Mouse (Mus musculus) kidney, embryonic 16.5 days (tissue): Measurements from ENCODE around the gene Opn1sw. TPM values are rescaled to one million over a fixed set of nuclear protein-coding genes. Genes with fewer than 3 reads are reported as not detected.

ENCODE experiments used
- ATAC-seq: fragments of 200-750 bp; cut with Nextera tagmentation; 2 replicates; pipeline ENCODE4 v1.8.0; 2017; ENCODE audit warnings: moderate TSS enrichment; ENCODE audit not compliant: low FRiP score, low TSS enrichment
- H3K27ac ChIP-seq: fragments of 300-500 bp; sonication (generic); 2 replicates; pipeline ENCODE4 v1.5.1; 2014; ENCODE audit warnings: low read length
- H3K27me3 ChIP-seq: fragments of 300-500 bp; sonication (generic); 2 replicates; pipeline ENCODE4 v1.6.1; 2014; ENCODE audit warnings: low read length, control low read depth, mixed read lengths; ENCODE audit not compliant: insufficient read depth
- H3K36me3 ChIP-seq: fragments of 300-500 bp; sonication (generic); 2 replicates; pipeline ENCODE4 v1.6.1; 2014; ENCODE audit warnings: low read length, control low read depth, mixed read lengths; ENCODE audit not compliant: insufficient read depth
- H3K4me1 ChIP-seq: fragments of 300-500 bp; sonication (generic); 2 replicates; pipeline ENCODE4 v1.6.1; 2014; ENCODE audit warnings: low read length, control low read depth, mixed read lengths; ENCODE audit not compliant: insufficient read depth
- H3K4me2 ChIP-seq: fragments of 300-500 bp; sonication (generic); replicated peaks from 2 replicates; pipeline ENCODE4 v1.6.1; 2014; ENCODE audit warnings: low read depth, low read length
- H3K4me3 ChIP-seq: fragments of 300-500 bp; sonication (generic); 2 replicates; pipeline ENCODE4 v1.5.1; 2014; ENCODE audit warnings: mild to moderate bottlenecking, low read length
- H3K9ac ChIP-seq: fragments of 300-500 bp; sonication (generic); replicated peaks from 2 replicates; pipeline ENCODE4 v1.6.1; 2014; ENCODE audit warnings: low read length
- H3K9me3 ChIP-seq: fragments of 300-500 bp; sonication (generic); 2 replicates; pipeline ENCODE4 v1.6.1; 2016; ENCODE audit warnings: low read length, control low read depth
- WGBS: fragments of 180-500 bp; shearing (Covaris S2); extraction: QIAGEN DNeasy Blood & Tissue Kit; methylation state at CpG from one replicate; pipeline ENCODE4 v1.1.7; 2014; 5-methylcytosine and 5-hydroxymethylcytosine counted together
- polyA plus RNA-seq: library from polyadenylated mRNA; unstranded; fragments of >200 nt; fragmentation: Nextera tagmentation; extraction: Ambion mirVana; gene quantifications from 2 replicates; pipeline ENCODE4 v1.2.1, GENCODE M21; 2015

Gene Opn1sw
- polyA plus RNA-seq: 0.44 and 0.79 TPM in 2 replicates

GRCm38 (mm10) chr6:29388052-29388518, at the start of gene Opn1sw:
Gene Opn1sw, minus strand, starts transcription at chr6:29388468.
- ATAC-seq: peak; percentile 86
- H3K4me2 ChIP-seq: peak within 1 kb of the TSS; percentile 45
- H3K36me3 ChIP-seq: no peaks in the 10 kb centered on the region
- H3K27me3 ChIP-seq: no peaks in the 10 kb centered on the region; the same call in 1 of the 2 replicates
- H3K9me3 ChIP-seq: no peaks in the 10 kb centered on the region
- WGBS: 1% methylated on average over 12 of the region's 12 CpGs
- peak within 1 kb of the TSS; percentile 44 for H3K9ac ChIP-seq
- peaks cover 7% of the 10 kb centered on the region for H3K4me1 ChIP-seq
- peak within 1 kb of the TSS; percentile 39 for H3K4me3 ChIP-seq
- peak within 1 kb of the TSS; percentile 15 for H3K27ac ChIP-seq

GRCm38 (mm10) chr6:29436461-29436934, 48.2 kb upstream of the Opn1sw start:
- peaks cover 24% of the 10 kb centered on the region; the same call in 1 of the 2 replicates for H3K27me3 ChIP-seq
- peak overlapping the region; percentile 39 for H3K9ac ChIP-seq
- WGBS: 10% methylated on average over 11 of the region's 11 CpGs
- no peaks in the 10 kb centered on the region for H3K9me3 ChIP-seq
- H3K27ac ChIP-seq: peak overlapping the region; percentile 88
- peak overlapping the region; percentile 61; the same call in 1 of the 2 replicates for H3K4me3 ChIP-seq
- 0 out of 2 replicates have a peak, but pooled peaks have one; percentile 16 for ATAC-seq
- H3K36me3 ChIP-seq: 0 out of 2 replicates have a peak, but pooled peaks cover 7% of the 10 kb centered on the region
- peaks cover 47% of the 10 kb centered on the region for H3K4me1 ChIP-seq
- peak overlapping the region; percentile 89 for H3K4me2 ChIP-seq

GRCm38 (mm10) chr6:29435940-29436451, 47.7 kb upstream of the Opn1sw start:
- under 1% methylated on average over 6 of the region's 6 CpGs for WGBS
- Histone ChIP-seq H3K36me3 (0 out of 2 replicates have a peak, but pooled peaks cover 7% of the 10 kb centered on the region), H3K4me3 (peak overlapping the region; percentile 61), H3K27ac (peak overlapping the region; percentile 88), H3K9me3 (no peaks in the 10 kb centered on the region), H3K4me2 (peak overlapping the region; percentile 89), H3K27me3 (peaks cover 25% of the 10 kb centered on the region; the same call in 1 of the 2 replicates), H3K9ac (peak overlapping the region; percentile 39), H3K4me1 (peaks cover 47% of the 10 kb centered on the region)
- peak; percentile 67 for ATAC-seq

- 6% methylated on average over 12 of the region's 13 CpGs for WGBS
- H3K27ac ChIP-seq: peak overlapping the region; percentile 88
- H3K9ac ChIP-seq: peak overlapping the region; percentile 39; the same call in 1 of the 2 replicates
- peaks cover 47% of the 10 kb centered on the region for H3K4me1 ChIP-seq
- H3K27me3 ChIP-seq: peaks cover 25% of the 10 kb centered on the region; the same call in 1 of the 2 replicates
- peak overlapping the region; percentile 89 for H3K4me2 ChIP-seq
- ATAC-seq: peak; percentile 52
- H3K4me3 ChIP-seq: peak overlapping the region; percentile 61
- H3K9me3 ChIP-seq: no peaks in the 10 kb centered on the region
- H3K36me3 ChIP-seq: no peaks in the 10 kb centered on the region
Observed at GRCm38 (mm10) chr6:29434911-29435691, 46.8 kb upstream of the Opn1sw start.

- 7% methylated on average over 27 of the region's 27 CpGs for WGBS
- ATAC-seq: peak; percentile 1; the same call in 1 of the 2 replicates
- peak overlapping the region; percentile 49 for H3K27ac ChIP-seq
- peaks cover 25% of the 10 kb centered on the region; the same call in 1 of the 2 replicates for H3K27me3 ChIP-seq
- peaks cover 47% of the 10 kb centered on the region for H3K4me1 ChIP-seq
- peak overlapping the region; percentile 61 for H3K4me3 ChIP-seq
- H3K36me3 ChIP-seq: no peaks in the 10 kb centered on the region
- H3K9me3 ChIP-seq: no peaks in the 10 kb centered on the region
- peak overlapping the region; percentile 69 for H3K9ac ChIP-seq
- H3K4me2 ChIP-seq: peak overlapping the region; percentile 89
Observed at GRCm38 (mm10) chr6:29433804-29434795, 45.8 kb upstream of the Opn1sw start.

GRCm38 (mm10) chr6:29433038-29433803, 45.0 kb upstream of the Opn1sw start, which contains the start of gene Flnc:
Gene Flnc, plus strand, starts transcription at chr6:29433256.
- Histone ChIP-seq H3K36me3 (no peaks in the 10 kb centered on the region), H3K27me3 (peaks cover 25% of the 10 kb centered on the region; the same call in 1 of the 2 replicates), H3K9ac (peak within 1 kb of the TSS; percentile 69), H3K27ac (no peak within 1 kb of the TSS), H3K4me2 (peak within 1 kb of the TSS; percentile 89), H3K9me3 (no peaks in the 10 kb centered on the region), H3K4me3 (peak within 1 kb of the TSS; percentile 61), H3K4me1 (peaks cover 47% of the 10 kb centered on the region)
- peak; percentile 23 for ATAC-seq
- WGBS: under 1% methylated on average over 60 of the region's 77 CpGs

GRCm38 (mm10) chr6:29432676-29433037, 44.4 kb upstream of the Opn1sw start:
- Histone ChIP-seq H3K9ac (peak overlapping the region; percentile 69), H3K27ac (no peak overlapping the region), H3K4me1 (peaks cover 47% of the 10 kb centered on the region), H3K4me2 (peak overlapping the region; percentile 89), H3K9me3 (no peaks in the 10 kb centered on the region), H3K4me3 (peak overlapping the region; percentile 61), H3K27me3 (peaks cover 25% of the 10 kb centered on the region; the same call in 1 of the 2 replicates), H3K36me3 (no peaks in the 10 kb centered on the region)
- no peak for ATAC-seq

GRCm38 (mm10) chr6:29432156-29432555, 43.9 kb upstream of the Opn1sw start:
- Histone ChIP-seq H3K4me3 (no peak overlapping the region), H3K27me3 (peaks cover 25% of the 10 kb centered on the region; the same call in 1 of the 2 replicates), H3K9ac (no peak overlapping the region), H3K36me3 (no peaks in the 10 kb centered on the region), H3K4me2 (no peak overlapping the region), H3K27ac (no peak overlapping the region), H3K9me3 (no peaks in the 10 kb centered on the region), H3K4me1 (peaks cover 47% of the 10 kb centered on the region)
- WGBS: 67% methylated on average over 3 of the region's 3 CpGs
- ATAC-seq: no peak
